Mouse (Mus musculus): Measurements from ENCODE around the gene Gm49336. TPM values are rescaled to one million over a fixed set of nuclear protein-coding genes. Genes with fewer than 3 reads are reported as not detected.

The Gm49336 gene
- 10 to 100 TPM; 35.7 to 35.9 TPM for total RNA-seq (2021)
- long read RNA-seq, experiment 1, transcript Gm49336-201 (15 exons, 3,913 nt), result major isoform, 20 of 36 reads
- long read RNA-seq, experiment 1, partial matches to known transcripts, result 4 of 36 reads
- long read RNA-seq, experiment 1, other reads (novel, unspliced or antisense), result 12 of 36 reads
- long read RNA-seq, experiment 2, transcript Gm49336-201 (15 exons, 3,913 nt), result major isoform, 8 of 21 reads
- long read RNA-seq, experiment 2, partial matches to known transcripts, result 0 of 21 reads
- long read RNA-seq, experiment 2, other reads (novel, unspliced or antisense), result 12 of 21 reads

GRCm38 (mm10) chr14:60251281-60252003 is at the start of gene Gm49336, which contains the start of gene Nupl1:
Gene Gm49336, minus strand, starts transcription at chr14:60251507.
Gene Nupl1, minus strand, starts transcription at chr14:60251431.
- peak; percentile 98 for DNase-seq

GRCm38 (mm10) chr14:60301024-60301423 is 49.7 kb upstream of the Gm49336 start:
- no peak for DNase-seq

DNA sequence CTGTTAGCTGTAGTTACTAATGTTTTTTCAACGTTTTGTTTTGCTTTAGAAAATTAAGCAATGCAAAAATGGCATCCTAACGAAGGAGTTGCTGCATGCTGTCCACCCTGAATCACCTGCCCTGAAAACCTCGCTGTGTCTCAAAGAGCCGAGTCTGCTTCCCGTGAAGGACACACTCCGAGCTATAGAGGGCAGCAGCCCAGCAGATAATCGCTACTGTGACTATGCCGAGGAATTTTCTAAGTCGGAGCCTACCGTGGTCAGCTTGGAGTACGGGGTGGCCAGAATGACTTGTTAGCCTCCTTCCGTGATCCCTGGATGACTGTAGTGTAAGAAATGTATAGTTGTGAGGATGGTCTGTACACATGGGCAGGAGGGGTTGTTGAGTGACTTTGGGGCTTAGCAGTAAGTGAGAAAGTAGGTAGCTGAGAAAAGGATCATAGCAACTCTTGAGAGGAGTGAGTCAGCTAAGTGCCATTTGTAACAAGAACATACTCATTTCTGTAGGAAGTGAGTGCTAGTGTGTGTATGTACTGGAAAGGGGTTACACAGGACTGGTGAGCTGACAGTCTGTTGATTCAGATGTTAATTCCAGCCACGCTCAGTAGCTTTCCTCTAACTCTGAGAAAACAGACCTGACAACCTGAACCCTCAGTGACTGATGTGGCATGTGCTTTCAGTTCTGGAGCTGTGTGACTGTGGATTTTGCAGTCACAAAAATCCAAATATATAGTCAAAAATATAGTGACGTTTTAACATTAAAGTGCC is 49.1 kb upstream of the Gm49336 start:
- DNase-seq, result no peak

DNA sequence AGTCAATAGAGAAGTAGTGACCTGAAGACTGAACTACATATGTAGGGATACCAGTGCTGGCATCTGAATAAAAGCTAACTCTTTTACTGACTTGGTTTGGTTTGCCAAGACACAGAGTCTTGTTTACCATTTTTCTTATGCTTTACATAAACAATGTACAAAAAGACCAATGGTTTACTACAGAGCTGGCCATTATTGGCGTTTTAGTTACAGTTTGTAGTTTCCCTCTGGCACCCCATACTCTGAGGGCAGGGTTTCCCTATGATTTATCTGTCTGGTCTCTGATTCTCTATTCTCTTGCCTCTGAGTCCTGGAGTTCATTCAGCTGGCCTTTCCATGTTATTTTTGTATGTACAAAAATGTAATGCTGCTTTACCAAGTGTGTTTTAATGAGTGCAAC is 44.2 kb upstream of the Gm49336 start:
- DNase-seq, result no peak

- no peak for DNase-seq
These were observed 39.1 kb upstream of the Gm49336 start for GRCm38 (mm10) chr14:60290363-60290762.

GRCm38 (mm10) chr14:60286194-60286863 is 35.0 kb upstream of the Gm49336 start:
- no peak for DNase-seq

DNA sequence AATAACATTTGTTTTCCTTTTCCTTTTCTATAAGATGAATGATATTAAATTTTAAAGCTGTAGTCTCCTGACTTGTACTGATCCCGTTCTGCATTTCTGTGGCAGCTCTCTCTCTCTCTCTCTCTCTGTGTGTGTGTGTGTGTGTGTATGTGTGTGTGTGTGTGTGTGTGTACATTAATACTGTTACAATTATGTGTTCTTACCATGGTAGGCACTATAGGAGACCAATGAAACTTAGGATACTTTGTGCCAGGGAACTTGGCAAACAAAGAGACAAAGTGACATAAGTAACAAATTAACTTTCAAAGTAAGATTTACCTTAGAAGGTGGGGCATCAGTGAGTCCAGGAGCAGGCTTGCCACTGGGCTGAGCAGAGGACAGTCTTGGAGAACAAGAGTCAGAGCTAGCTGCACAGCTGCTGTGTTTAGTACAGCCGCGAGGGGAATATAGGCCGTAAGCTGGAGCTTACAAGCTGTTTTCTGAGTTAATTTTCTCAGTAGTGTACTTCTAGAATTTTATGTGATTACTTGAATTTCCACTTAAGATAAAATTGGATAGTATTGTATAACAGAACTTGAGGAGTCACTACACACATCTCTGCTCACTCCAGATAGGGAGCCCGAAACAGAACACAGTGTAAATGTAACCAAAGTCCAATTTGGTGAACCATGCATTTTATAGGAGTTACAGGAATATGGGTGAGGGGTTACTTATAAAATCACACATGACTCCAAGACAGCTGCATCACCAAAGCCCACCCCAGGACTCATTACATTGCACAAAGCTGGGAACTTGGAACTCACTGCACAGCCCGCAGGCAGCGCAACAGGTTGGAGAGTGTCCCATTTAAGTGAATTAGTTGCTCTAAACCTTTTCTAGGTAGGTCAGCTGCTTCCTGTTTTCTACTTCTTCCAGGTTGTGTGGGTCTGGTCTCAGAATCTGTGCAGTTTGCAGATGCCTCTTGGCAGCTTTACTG is 24.3 kb upstream of the Gm49336 start:
- no peak for DNase-seq

DNA sequence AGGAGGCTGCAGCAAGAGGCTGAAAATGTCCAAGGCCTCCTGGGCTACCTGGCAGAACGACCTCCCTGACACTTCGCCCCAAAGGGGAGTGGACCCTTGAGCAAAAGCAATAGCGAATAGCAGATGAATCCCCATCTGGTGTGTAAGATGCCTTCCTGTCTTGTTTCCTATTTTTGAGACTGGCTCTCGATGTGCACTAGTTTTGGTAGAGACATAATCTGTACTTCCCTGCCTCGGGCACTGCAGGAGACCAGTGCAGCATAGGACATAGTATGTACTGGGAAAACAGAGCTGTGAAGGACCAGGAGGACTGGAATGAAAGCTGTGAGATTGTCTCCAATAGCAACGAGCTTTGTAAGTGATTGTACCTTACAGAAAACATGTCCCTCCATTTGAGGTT is 22.0 kb upstream of the Gm49336 start:
- no peak for DNase-seq

GRCm38 (mm10) chr14:60269333-60269732 is 18.0 kb upstream of the Gm49336 start:
- DNase-seq, result no peak

GRCm38 (mm10) chr14:60264990-60265876 is 13.9 kb upstream of the Gm49336 start, which contains the start of gene Mtmr6:
Gene Mtmr6, plus strand, starts transcription at chr14:60265228.
- DNase-seq, result peak; percentile 95

DNA sequence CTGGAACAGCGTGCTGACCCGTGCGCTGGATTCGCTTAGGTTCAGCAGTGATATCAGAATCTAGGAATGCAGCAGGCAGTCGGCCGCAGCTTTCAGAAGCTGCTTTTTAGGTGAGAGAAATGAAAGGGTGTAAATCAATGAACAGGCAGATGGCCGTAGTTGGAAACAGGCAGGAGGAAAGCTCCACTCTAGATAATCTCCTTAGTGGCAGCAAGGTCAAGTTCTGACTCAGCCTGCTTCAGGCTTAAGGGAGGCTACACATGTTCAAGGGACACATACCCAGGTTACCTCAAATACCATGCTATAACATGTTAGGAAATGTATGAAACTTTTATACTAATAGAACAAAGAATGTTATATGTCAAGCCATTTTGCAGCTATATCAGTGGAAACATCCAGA is 11.0 kb upstream of the Gm49336 start:
- no peak for DNase-seq

GRCm38 (mm10) chr14:60257851-60258250 is 6.5 kb upstream of the Gm49336 start:
- DNase-seq, result no peak

- no peak for DNase-seq
These were observed 5.8 kb upstream of the Gm49336 start for GRCm38 (mm10) chr14:60257101-60257500.

DNA sequence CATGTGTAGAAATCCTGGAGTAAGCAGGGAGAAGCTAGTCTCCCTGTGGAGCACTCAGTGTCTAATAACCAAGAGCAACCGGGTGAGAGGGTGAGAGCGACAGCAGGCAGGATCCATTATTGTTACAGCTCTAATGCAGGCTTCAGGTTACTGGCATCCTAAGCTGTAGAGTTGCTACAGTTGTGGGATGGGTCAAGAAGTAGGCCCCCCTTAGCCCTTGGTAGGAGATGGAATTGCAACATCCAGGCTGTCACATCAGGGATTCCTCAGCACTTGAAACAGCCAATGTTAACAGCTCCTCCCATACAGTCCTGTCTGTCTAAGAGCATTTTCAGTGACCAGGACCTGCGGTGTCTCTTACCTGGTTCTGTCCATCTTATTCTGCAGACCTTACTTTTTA is 5.0 kb upstream of the Gm49336 start:
- peak; percentile 10 for DNase-seq

DNA sequence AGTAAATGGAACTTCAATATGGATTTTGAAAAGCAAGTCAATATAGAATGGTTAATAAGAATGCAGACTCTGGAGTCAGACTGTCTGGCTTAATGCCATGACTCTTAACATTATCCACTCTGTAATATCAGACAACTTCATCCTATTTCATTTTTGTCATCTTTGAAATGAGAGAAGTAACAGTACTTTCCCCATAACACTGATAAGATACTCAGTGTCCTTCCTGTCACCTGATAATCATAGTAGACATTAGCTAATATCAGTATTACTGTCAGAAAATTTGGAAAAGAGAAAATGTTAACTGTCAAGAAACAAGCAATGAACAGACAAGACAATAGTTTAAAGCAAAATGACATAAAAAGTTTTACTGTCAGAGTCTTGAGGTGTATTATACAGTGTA is 3.5 kb upstream of the Gm49336 start:
- DNase-seq, result no peak

DNA sequence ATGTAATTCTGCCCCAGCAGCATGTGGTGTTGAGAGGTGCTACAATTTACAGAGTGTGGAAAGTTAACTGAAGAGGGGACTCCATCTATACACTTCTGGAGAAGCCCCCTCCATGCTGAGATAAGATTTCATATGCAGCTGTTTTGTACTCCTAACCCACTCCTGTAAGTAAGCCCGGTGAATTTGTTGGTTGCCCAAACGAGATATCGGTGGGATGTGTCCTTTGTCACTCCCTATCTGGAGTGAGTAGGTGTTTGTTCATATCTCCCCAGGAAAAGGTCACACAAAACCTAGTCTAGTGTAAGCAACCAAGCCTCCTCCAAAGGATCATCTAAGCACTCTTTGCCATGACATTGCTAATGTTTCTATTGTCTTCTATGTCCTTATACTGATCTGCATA is 2.2 kb upstream of the Gm49336 start:
- no peak for DNase-seq

DNA sequence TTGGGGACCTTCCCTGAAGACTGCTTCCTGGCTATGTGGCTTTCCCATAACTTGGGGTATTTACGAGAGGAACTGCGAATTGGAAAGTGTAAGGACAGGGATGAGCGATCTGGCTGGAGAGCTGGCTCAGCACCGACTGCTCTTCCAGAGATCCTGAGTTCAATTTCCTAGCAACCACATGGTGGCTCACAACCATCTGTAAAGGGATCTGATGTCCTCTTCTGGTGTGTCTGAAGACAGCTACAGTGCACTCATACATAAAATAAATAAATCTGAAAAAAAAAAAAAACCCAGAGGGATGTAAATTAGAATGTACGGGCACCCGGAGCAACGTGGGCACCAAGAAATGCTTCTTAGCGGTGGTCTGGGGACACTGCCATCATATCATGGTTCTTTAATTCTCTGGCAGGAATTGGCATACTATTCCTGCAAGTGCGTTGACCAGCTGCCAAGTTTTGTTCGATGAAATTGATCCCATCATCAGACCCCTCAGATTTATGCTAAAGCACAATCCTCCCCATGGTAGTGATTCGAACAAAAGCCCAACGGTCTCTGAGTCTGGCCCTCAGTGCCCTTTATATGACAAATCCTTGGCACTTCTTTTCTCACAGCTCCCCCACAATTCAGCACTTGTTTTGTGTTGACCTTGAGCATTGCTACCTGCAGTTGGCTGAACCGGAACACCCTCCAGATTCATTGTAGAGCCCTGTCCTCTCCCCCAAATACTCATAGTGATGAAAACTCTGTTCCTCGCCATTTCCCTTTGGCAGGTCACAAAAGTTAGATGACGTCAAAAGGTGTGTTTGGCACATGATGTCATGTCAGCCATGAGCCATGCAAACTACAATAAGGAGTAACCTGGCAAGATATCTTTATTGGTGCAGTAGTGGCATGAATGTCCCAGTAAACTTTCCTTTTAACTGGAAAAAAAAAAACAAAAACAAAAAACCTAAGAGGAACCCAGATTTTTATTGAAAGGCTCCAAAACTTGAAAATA is 995 bp upstream of the Gm49336 start:
- peak; percentile 22 for DNase-seq

DNA sequence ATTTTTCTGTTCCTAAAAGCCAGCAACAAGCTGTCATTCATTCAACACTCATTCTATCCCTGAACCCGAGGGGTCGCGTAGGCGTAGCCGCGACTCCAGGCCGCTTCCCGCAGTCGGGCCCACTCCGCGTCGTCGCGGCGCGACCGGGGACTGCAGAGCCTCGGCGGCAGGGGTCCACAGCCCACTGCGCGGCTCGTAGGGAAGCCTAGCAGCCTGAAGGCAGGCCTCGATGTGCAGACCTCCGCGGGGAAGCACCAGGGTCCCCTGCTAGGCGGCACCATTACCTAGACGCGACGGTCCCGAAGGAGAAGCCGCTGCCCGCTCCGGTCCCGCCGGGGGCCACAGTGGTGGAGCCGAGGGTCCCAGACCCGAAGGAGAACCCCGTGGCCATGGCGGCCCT is 428 bp downstream of the Gm49336 start:
- DNase-seq, result no peak

DNA sequence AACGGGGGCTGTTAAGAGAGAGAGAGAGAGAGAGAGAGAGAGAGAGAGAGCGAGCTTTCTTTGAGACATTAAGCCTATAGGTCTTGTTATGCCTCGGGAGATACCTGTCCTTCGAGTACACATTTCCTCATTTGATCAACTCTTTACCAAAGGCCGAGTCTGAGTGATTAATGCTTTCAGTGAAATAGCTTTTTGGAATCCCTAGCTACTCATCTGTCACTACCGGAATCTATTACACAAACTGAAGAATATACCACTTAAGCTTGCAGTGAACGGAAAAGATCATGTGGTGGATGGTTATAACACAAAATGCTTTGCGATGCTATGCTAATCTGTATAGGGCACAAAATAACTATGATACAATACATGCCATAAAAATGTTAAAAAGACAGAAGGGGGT is 941 bp downstream of the Gm49336 start:
- DNase-seq, result no peak

Measured in adrenal gland, postnatal 10 days (tissue).